Mouse (Mus musculus) layer of hippocampus, adult 9-10 months (tissue): Measurements from ENCODE around the gene Ankrd23.

ENCODE experiments used
- DNase-seq: peaks from one replicate; pipeline ENCODE4 v3.0.0; 2022; ENCODE audit warnings: low spot score

The Ankrd23 gene

DNA sequence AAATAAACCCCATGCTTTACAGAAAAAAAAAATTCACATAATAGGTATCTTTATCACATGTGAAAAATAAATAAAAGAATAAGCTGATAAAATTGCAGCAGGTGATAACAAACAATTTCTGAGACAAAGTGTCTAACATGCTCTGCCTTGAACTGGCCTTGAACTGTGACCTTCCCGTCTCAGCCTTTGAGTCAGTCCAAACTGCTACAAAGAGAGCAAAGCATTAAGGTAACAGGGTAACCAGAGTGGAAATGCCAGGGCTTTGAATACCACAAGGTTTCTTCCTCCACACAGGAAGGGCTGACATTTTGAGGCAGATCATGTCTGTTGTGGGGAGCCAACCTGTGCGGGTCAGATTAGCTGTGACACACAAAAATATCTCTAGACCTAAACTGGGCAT lies 8.7 kb upstream of the Ankrd23 start:
- DNase-seq, result no peak

GRCm38 (mm10) chr1:36542925-36543324 lies 6.2 kb upstream of the Ankrd23 start:
- no peak for DNase-seq

GRCm38 (mm10) chr1:36541844-36542243 lies 5.2 kb upstream of the Ankrd23 start:
- DNase-seq, result no peak

DNA sequence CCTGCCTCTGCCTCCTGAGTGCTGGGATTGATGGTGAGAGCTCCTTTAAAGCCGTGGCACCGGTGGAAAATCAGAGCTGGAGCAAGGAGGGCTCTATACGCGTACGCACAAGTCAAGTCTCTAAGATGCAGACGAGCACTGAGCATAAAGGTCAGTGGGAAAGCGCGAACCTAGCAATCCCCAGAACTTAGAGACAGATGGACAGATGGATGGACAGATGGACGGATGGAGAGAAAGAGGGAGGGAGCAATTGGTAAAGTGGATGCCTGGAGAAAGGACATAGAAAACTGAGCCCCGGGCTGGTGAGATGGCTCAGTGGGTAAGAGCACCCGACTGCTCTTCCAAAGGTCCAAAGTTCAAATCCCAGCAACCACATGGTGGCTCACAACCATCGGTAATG lies 4.1 kb upstream of the Ankrd23 start:
- DNase-seq, result no peak

DNA sequence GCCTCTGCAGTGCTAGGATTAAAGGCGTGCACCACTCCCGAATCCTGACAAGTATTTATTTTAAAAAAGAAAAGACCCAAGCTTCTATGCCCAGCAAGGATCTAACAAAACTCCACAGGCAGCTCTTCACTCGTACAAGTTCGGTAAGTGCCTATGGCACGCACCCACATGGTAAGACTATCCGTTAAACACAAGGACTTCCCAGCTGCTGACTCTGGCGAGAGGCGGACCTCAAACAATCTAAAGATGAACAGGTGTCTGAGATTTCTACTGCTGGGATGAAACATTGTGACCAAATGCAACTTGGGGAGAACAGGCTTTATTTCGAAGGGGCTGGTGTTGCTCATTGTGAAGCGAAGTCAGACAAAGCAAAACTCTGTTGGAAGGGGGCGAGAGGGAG lies 3.4 kb upstream of the Ankrd23 start:
- DNase-seq, result no peak

- no peak for DNase-seq
These were observed 2.5 kb upstream of the Ankrd23 start, which contains the start of gene Gm42417 for GRCm38 (mm10) chr1:36539186-36539585. TSS of gene Gm42417 (minus strand) at chr1:36539429.

- DNase-seq, result no peak
These were observed 2.0 kb upstream of the Ankrd23 start for GRCm38 (mm10) chr1:36538727-36539126.

DNA sequence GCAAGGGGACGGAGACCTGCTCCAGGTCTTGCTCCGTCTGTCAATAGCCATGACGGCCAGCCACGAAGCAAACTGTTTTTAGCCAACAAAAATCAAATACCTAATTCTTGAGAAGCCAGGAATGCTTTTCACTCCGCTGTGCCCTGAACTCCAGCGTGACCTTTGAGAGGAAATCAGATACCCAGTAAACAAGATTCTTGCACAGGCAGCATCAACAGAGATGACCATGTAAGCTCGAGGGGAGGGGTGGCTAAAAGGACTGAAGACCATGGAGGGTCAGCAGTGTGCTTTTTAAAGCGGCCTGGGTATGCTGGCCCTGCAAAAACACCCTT lies 320 bp downstream of the Ankrd23 start:
- DNase-seq, result no peak

DNA sequence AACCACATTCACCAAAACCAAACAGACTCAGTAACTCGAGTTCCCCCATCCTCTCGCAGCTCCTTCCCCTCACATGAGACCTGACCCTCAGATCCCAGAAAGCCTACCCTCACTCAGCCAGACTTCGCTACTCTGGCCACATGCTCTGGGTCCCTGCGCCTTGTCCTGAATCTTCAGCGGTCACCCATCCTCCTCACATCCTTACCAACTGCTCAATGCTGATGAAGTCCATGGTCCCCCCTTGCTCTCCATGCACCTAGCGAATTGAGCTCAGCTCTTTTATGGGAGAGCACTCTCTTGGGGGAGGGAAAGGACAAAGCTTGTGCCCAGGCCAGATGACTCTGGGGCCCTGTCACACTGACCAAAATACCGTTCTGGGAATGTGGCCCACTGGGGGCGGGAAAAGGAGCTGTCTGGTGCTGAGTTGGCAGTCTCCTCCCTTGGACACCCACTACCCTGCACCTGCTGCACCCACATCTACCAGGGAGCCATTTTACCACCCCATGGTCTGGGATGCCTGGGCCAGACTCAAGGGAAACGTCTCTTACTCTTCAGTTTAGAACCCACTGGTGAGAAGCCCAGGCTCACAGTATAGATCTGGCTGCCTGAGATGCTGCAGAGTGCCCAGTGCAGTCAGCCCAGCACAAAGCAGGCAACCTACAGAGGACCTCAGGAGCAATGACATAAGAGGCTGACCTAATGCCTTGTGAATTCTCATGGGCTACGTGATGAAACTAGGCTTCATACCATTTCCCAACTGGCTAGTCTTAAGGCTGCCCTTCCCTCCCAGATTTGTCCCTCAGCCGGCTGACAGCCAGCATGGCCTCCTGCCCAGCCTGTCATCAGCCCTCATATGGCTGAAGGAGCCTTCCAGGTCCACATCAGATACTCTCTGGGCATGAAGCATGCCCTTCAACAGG lies 946 bp downstream of the Ankrd23 start:
- DNase-seq, result no peak

DNA sequence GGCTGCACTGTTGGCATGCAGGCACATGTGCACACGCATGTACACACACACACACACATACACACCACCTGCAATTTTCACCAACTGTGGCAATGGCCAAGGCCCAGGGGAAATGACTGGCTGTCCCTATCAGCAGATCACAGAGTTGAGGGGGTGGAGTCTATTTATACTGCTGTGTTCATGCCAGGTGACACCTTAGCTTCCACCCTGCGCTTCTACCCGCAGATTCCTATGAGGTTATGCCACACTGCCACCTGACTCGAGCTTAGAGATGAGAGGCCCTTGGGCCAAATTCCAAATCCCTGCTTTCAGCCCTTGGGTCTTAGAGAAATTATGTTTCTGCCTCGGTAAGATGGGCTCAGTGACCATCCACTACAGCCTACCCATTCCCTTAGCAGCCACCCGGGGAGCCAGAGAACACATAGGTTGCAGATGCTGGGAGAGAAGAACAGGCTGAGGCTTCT lies 2.1 kb downstream of the Ankrd23 start:
- no peak for DNase-seq

DNA sequence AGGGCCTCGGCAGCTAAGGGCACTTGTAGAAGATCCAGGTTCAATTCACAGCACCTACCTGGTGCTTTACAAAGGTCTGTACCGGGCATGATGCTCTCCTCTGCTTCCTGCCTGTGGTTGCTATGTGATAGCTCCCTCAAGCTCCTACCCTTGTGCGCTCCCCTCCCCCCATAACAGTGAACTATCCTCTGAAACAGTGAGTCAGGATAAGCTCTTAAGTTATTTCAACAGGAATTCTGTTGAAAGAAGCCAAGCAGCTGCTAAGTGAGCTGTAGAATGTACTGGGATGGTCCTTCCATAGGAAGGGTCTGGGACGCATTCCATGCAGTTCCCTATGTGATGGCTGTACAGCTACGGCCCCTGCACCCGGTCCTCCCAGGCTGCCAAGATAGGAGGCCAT lies 3.1 kb downstream of the Ankrd23 start:
- DNase-seq, result no peak

DNA sequence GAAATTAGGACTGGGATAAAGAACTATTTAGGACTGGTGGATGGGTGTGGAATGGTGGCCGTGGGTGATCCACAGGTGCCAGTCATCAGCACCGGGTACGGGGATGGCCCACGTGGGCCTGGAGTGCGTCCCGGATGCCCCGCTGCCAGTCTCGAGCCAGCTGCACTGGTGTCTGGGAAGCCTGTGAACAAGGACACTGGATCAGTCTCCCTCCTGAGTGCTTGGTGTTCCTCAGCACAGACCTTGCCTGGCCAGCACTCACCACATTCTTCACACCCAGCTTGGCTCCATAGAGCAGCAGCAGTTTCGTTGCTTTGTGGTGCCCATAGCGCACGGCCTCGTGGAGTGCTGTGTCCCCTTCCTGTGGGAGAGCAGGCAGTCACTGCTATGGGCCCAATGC lies 5.2 kb downstream of the Ankrd23 start:
- no peak for DNase-seq

GRCm38 (mm10) chr1:36530962-36531361 lies 5.7 kb downstream of the Ankrd23 start:
- no peak for DNase-seq

DNA sequence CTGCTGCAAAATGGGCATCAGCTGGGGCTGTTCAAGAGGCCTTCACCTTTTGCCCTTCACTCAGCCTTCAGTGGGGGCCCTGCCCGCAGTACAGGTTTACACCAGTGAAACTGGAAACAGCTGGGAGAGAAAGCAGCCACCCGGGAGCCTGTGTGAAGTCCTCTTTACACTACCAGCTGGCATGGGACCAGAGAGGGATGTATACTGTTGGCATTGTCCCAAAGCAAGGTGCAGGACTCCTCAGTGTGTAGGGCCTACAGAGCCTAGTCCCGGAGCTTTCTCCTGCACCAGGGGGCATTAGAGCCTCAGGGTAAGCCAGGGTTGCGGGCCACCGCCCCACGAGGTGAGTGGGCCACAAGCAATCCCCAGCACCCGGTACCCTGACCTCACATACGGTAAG lies 6.2 kb downstream of the Ankrd23 start:
- no peak for DNase-seq

DNA sequence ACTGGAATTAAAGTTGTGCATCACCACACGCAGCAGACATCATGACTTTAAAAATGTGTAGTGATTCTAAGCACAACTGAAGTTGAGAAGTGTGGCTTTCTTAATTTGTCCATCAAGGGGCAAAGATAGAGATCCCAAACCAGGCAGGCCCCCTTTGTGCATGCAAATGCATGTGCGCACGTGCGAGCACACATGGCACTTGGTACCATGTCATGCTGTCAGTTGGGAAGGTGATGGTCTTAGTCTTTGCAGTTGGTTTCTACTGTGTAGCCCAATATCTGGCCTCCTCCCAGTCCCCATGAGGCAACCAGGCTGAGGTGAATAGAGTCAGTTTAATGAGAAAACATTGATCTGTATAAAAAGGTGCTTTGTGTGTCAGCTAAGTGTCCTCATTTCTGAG lies 6.8 kb downstream of the Ankrd23 start:
- DNase-seq, result no peak

- no peak for DNase-seq
These were observed 7.4 kb downstream of the Ankrd23 start for GRCm38 (mm10) chr1:36529274-36529673.

- DNase-seq, result no peak
These were observed 8.3 kb downstream of the Ankrd23 start for GRCm38 (mm10) chr1:36528351-36528750.

GRCm38 (mm10) chr1:36526903-36527302 lies 9.8 kb downstream of the Ankrd23 start:
- no peak for DNase-seq

GRCm38 (mm10) chr1:36525774-36526173 lies 10.9 kb downstream of the Ankrd23 start:
- DNase-seq, result no peak

DNA sequence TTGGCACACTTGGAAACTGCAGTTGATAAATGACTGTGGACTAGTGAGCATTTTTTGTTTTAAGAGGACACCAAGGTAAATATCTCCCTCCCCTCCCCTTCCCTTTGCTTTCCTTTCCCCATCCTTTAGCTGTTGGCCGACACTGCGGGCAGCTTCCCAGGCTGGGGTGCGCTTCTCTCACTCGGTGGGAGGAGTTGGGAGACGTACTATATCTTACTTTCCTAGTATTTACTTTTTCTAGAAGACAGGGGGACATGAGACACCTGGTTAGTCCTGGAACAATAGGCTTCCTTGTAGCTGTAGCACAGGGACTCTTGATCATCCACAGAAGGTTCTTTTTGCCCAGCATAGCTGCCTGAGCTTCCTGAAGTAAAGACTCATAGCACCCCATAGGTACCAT lies 12.6 kb downstream of the Ankrd23 start:
- DNase-seq, result no peak

- no peak for DNase-seq
These were observed 13.2 kb downstream of the Ankrd23 start for GRCm38 (mm10) chr1:36523332-36524013.

DNA sequence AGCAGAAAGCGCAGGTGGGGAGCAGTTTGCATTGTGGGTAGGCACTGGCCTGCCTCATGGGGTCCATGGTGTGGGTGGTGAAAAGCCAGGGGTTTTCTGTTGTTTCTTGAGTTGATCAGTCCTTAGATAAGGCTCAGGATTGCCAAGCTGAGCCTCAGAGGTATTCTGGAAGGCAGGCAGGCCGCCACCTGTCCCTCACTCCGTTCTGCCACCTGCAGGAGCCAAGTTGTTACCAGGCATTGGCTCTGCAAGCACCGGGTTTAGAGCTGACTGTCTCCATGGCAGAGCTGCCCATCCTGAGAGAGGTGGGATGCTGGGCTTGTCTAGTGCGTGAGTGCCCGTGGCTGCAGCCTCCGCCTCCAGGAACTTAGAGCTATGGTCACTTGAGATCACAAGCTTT lies 14.5 kb downstream of the Ankrd23 start:
- no peak for DNase-seq

GRCm38 (mm10) chr1:36519626-36520025 lies 17.1 kb downstream of the Ankrd23 start:
- DNase-seq, result no peak
